Mouse (Mus musculus) midbrain, embryonic 16.5 days (tissue): Measurements from ENCODE around the gene Syt14. TPM values are rescaled to one million over a fixed set of nuclear protein-coding genes. Genes with fewer than 3 reads are reported as not detected.
A peak's percentile ranks its signal among the peaks of the same experiment; 100 is the strongest.

Experiments used
- ATAC-seq: fragments of 200-750 bp; cut with Nextera tagmentation; 2 replicates; pipeline ENCODE4 v1.8.0; 2017; ENCODE audit warnings: moderate TSS enrichment
- H3K27ac ChIP-seq: fragments of 300-500 bp; sonication (generic); 2 replicates; pipeline ENCODE4 v1.5.1; 2014; ENCODE audit warnings: mild to moderate bottlenecking, low read length, mixed read lengths
- H3K27me3 ChIP-seq: fragments of 300-500 bp; sonication (generic); 2 replicates; pipeline ENCODE4 v1.6.1; 2014; ENCODE audit warnings: low read depth, low read length, mixed read lengths; ENCODE audit not compliant: control insufficient read depth, insufficient read depth
- H3K36me3 ChIP-seq: fragments of 300-500 bp; sonication (generic); 2 replicates; pipeline ENCODE4 v1.6.1; 2014; ENCODE audit warnings: mild to moderate bottlenecking, low read length, moderate library complexity, mixed read lengths; ENCODE audit not compliant: control insufficient read depth, insufficient read depth
- H3K4me1 ChIP-seq: fragments of 300-500 bp; sonication (generic); 2 replicates; pipeline ENCODE4 v1.6.1; 2014; ENCODE audit warnings: mild to moderate bottlenecking, low read length, mixed read lengths; ENCODE audit not compliant: control insufficient read depth, insufficient read depth
- H3K4me2 ChIP-seq: fragments of 300-500 bp; sonication (generic); 2 replicates; pipeline ENCODE4 v1.6.1; 2014; ENCODE audit warnings: mild to moderate bottlenecking, low read length, mixed read lengths
- H3K4me3 ChIP-seq: fragments of 300-500 bp; sonication (generic); 2 replicates; pipeline ENCODE4 v1.5.1; 2014; ENCODE audit warnings: low read depth, mild to moderate bottlenecking, low read length, moderate library complexity, mixed read lengths
- H3K9ac ChIP-seq: fragments of 300-500 bp; sonication (generic); 2 replicates; pipeline ENCODE4 v1.6.1; 2014; ENCODE audit warnings: low read depth, low read length, mixed read lengths
- H3K9me3 ChIP-seq: fragments of 300-500 bp; sonication (generic); replicated peaks from 2 replicates; pipeline ENCODE4 v1.6.1; 2014; ENCODE audit warnings: mild to moderate bottlenecking, low read length, mixed read lengths; ENCODE audit not compliant: control insufficient read depth, poor library complexity, severe bottlenecking
- WGBS: fragments of 180-500 bp; shearing (Covaris S2); extraction: QIAGEN DNeasy Blood & Tissue Kit; methylation state at CpG from one replicate; pipeline ENCODE4 v1.1.7; 2014; 5-methylcytosine and 5-hydroxymethylcytosine counted together
- polyA plus RNA-seq: library from polyadenylated mRNA; unstranded; fragments of >200 nt; fragmentation: Nextera tagmentation; extraction: Ambion mirVana; gene quantifications from 2 replicates; pipeline ENCODE4 v1.2.1, GENCODE M21; 2015

Gene Syt14
- polyA plus RNA-seq = 6.9 and 8.2 TPM in 2 replicates

- Histone ChIP-seq H3K27me3 (no peaks in the 10 kb centered on the region), H3K27ac (peak within 1 kb of the TSS; percentile 81), H3K9me3 (no peaks in the 10 kb centered on the region), H3K36me3 (no peaks in the 10 kb centered on the region), H3K4me1 (peaks cover 9% of the 10 kb centered on the region), H3K9ac (peak within 1 kb of the TSS; percentile 86), H3K4me2 (peak within 1 kb of the TSS; percentile 92), H3K4me3 (peak within 1 kb of the TSS; percentile 91)
- ATAC-seq = peak; percentile 94
- 0% methylated on average over 64 of the region's 67 CpGs for WGBS
Measured at GRCm38 (mm10) chr1:193035371-193036238, at the start of gene Syt14. Syt14 (minus strand) TSS chr1:193035775.

GRCm38 (mm10) chr1:193084016-193084415 lies 48.4 kb upstream of the Syt14 start:
- no peak for ATAC-seq
- H3K9ac ChIP-seq = no peak overlapping the region
- H3K4me1 ChIP-seq = peaks cover 20% of the 10 kb centered on the region
- 100% methylated on average over 1 of the region's 1 CpGs for WGBS
- no peak overlapping the region for H3K4me2 ChIP-seq
- H3K27ac ChIP-seq = no peak overlapping the region
- H3K4me3 ChIP-seq = no peak overlapping the region
- no peaks in the 10 kb centered on the region for H3K27me3 ChIP-seq
- no peaks in the 10 kb centered on the region for H3K36me3 ChIP-seq
- no peaks in the 10 kb centered on the region for H3K9me3 ChIP-seq

- Histone ChIP-seq H3K4me2 (no peak overlapping the region), H3K27ac (peak overlapping the region; percentile 62; the same call in 1 of the 2 replicates), H3K9me3 (no peaks in the 10 kb centered on the region), H3K36me3 (no peaks in the 10 kb centered on the region), H3K9ac (no peak overlapping the region), H3K4me3 (no peak overlapping the region), H3K27me3 (no peaks in the 10 kb centered on the region), H3K4me1 (peaks cover 20% of the 10 kb centered on the region)
- WGBS = 78% methylated on average over 7 of the region's 7 CpGs
- ATAC-seq = no peak
Measured at GRCm38 (mm10) chr1:193083051-193083450, 47.5 kb upstream of the Syt14 start.

GRCm38 (mm10) chr1:193082311-193082921 lies 46.8 kb upstream of the Syt14 start:
- H3K27ac ChIP-seq = peak overlapping the region; percentile 62
- H3K9me3 ChIP-seq = no peaks in the 10 kb centered on the region
- H3K9ac ChIP-seq = no peak overlapping the region
- no peaks in the 10 kb centered on the region for H3K27me3 ChIP-seq
- no peak overlapping the region for H3K4me3 ChIP-seq
- H3K4me1 ChIP-seq = peaks cover 20% of the 10 kb centered on the region
- H3K4me2 ChIP-seq = no peak overlapping the region
- no peaks in the 10 kb centered on the region for H3K36me3 ChIP-seq
- WGBS = 24% methylated on average over 10 of the region's 10 CpGs
- ATAC-seq = 0 out of 2 replicates have a peak, but pooled peaks have one; percentile 45

- Histone ChIP-seq H3K27me3 (no peaks in the 10 kb centered on the region), H3K9ac (no peak overlapping the region), H3K4me2 (no peak overlapping the region), H3K9me3 (no peaks in the 10 kb centered on the region), H3K4me3 (no peak overlapping the region), H3K36me3 (no peaks in the 10 kb centered on the region), H3K4me1 (no peaks in the 10 kb centered on the region), H3K27ac (no peak overlapping the region)
- 93% methylated on average over 3 of the region's 3 CpGs for WGBS
- no peak for ATAC-seq
Measured at GRCm38 (mm10) chr1:193062618-193063017, 27.0 kb upstream of the Syt14 start.

GRCm38 (mm10) chr1:193060167-193060566 lies 24.6 kb upstream of the Syt14 start:
- WGBS = 80% methylated on average over 2 of the region's 2 CpGs
- H3K4me1 ChIP-seq = no peaks in the 10 kb centered on the region
- no peaks in the 10 kb centered on the region for H3K9me3 ChIP-seq
- no peaks in the 10 kb centered on the region for H3K36me3 ChIP-seq
- H3K27me3 ChIP-seq = no peaks in the 10 kb centered on the region
- H3K9ac ChIP-seq = no peak overlapping the region
- H3K4me3 ChIP-seq = no peak overlapping the region
- H3K27ac ChIP-seq = no peak overlapping the region
- no peak for ATAC-seq
- H3K4me2 ChIP-seq = no peak overlapping the region

- ATAC-seq = no peak
- no peaks in the 10 kb centered on the region for H3K4me1 ChIP-seq
- no peak overlapping the region for H3K4me3 ChIP-seq
- 57% methylated on average over 5 of the region's 5 CpGs for WGBS
- no peak overlapping the region for H3K4me2 ChIP-seq
- H3K36me3 ChIP-seq = no peaks in the 10 kb centered on the region
- H3K9ac ChIP-seq = no peak overlapping the region
- no peaks in the 10 kb centered on the region for H3K27me3 ChIP-seq
- no peaks in the 10 kb centered on the region for H3K9me3 ChIP-seq
- no peak overlapping the region for H3K27ac ChIP-seq
Measured at GRCm38 (mm10) chr1:193059596-193059995, 24.0 kb upstream of the Syt14 start.

- no peak overlapping the region for H3K9ac ChIP-seq
- H3K4me1 ChIP-seq = no peaks in the 10 kb centered on the region
- H3K9me3 ChIP-seq = no peaks in the 10 kb centered on the region
- no peaks in the 10 kb centered on the region for H3K36me3 ChIP-seq
- H3K4me3 ChIP-seq = no peak overlapping the region
- no peak overlapping the region for H3K27ac ChIP-seq
- 70% methylated on average over 5 of the region's 5 CpGs for WGBS
- H3K27me3 ChIP-seq = no peaks in the 10 kb centered on the region
- no peak overlapping the region for H3K4me2 ChIP-seq
- no peak for ATAC-seq
Measured at GRCm38 (mm10) chr1:193054401-193054800, 18.8 kb upstream of the Syt14 start.

- no peak overlapping the region for H3K4me3 ChIP-seq
- WGBS = 79% methylated on average over 5 of the region's 5 CpGs
- H3K4me2 ChIP-seq = no peak overlapping the region
- no peaks in the 10 kb centered on the region for H3K36me3 ChIP-seq
- H3K4me1 ChIP-seq = no peaks in the 10 kb centered on the region
- no peak overlapping the region for H3K27ac ChIP-seq
- H3K9ac ChIP-seq = no peak overlapping the region
- H3K9me3 ChIP-seq = no peaks in the 10 kb centered on the region
- no peaks in the 10 kb centered on the region for H3K27me3 ChIP-seq
- ATAC-seq = no peak
Measured at GRCm38 (mm10) chr1:193053065-193053464, 17.5 kb upstream of the Syt14 start.
